Mouse (Mus musculus) MEL (cell line): Measurements from ENCODE around the gene Sptbn1.

Experiments used
- CHD2 ChIP-seq: IDR thresholded peaks from 2 replicates; pipeline ENCODE4 v1.6.1; 2011; ENCODE audit warnings: low read length, improper control_type of control experiment
- CTCF ChIP-seq, 3 experiments: IDR thresholded peaks in 2 of 3; conservative IDR thresholded peaks in 1 of 3; 2 replicates each; pipeline ENCODE4 v1.5.1; 2011 to 2012; ENCODE audit warnings: low read length in 3 of 3, low read depth in 2 of 3, mild to moderate bottlenecking in 2 of 3, improper control_type of control experiment in 1 of 3, inconsistent platforms in 1 of 3, mixed read lengths in 1 of 3, moderate library complexity in 1 of 3; ENCODE audit not compliant: control insufficient read depth in 1 of 3, insufficient read depth in 1 of 3, poor library complexity in 1 of 3, severe bottlenecking in 1 of 3
- GABPA ChIP-seq: IDR thresholded peaks from 2 replicates; pipeline ENCODE4 v1.6.1; 2012; ENCODE audit warnings: low read depth, mild to moderate bottlenecking, inconsistent platforms, low read length, improper control_type of control experiment, moderate library complexity
- GATA1 ChIP-seq: IDR thresholded peaks from 2 replicates; pipeline ENCODE4 v1.6.1; 2011; ENCODE audit warnings: low read depth, low read length, improper control_type of control experiment
- MAX ChIP-seq: IDR thresholded peaks from 2 replicates; pipeline ENCODE4 v1.6.1; 2011; ENCODE audit warnings: low read length, improper control_type of control experiment
- MYB ChIP-seq: IDR thresholded peaks from 2 replicates; pipeline ENCODE4 v1.6.1; 2011; ENCODE audit warnings: mild to moderate bottlenecking, low read depth, low read length, improper control_type of control experiment
- NRF1 ChIP-seq: IDR thresholded peaks from 2 replicates; pipeline ENCODE4 v1.6.1; 2014; ENCODE audit warnings: low read depth, mild to moderate bottlenecking, inconsistent platforms, low read length, improper control_type of control experiment, moderate library complexity; ENCODE audit not compliant: poor library complexity, insufficient read depth, severe bottlenecking
- POLR2A ChIP-seq, 2 experiments: IDR thresholded peaks; 2 replicates each; pipeline ENCODE4 v1.6.1; 2011 to 2012; ENCODE audit warnings: low read length in 2 of 2, mild to moderate bottlenecking in 2 of 2, control low read depth in 1 of 2, improper control_type of control experiment in 1 of 2, low read depth in 1 of 2, moderate library complexity in 1 of 2; ENCODE audit not compliant: control insufficient read depth in 1 of 2, insufficient read depth in 1 of 2, poor library complexity in 1 of 2
- POLR2AphosphoS2 ChIP-seq: IDR thresholded peaks from 2 replicates; pipeline ENCODE4 v1.6.1; 2011; ENCODE audit warnings: low read length, improper control_type of control experiment
- RCOR1 ChIP-seq: IDR thresholded peaks from 2 replicates; pipeline ENCODE4 v1.6.1; 2012; ENCODE audit warnings: low read depth, mild to moderate bottlenecking, inconsistent platforms, low read length, improper control_type of control experiment
- TAL1 ChIP-seq: IDR thresholded peaks from 2 replicates; pipeline ENCODE4 v1.6.1; 2012; ENCODE audit warnings: mild to moderate bottlenecking, inconsistent platforms, low read length, moderate library complexity, mixed read lengths
- TCF12 ChIP-seq: IDR thresholded peaks from 2 replicates; pipeline ENCODE4 v1.6.1; 2014; ENCODE audit warnings: low read depth, mild to moderate bottlenecking, inconsistent platforms, low read length, improper control_type of control experiment, moderate library complexity
- UBTF ChIP-seq: IDR thresholded peaks from 2 replicates; pipeline ENCODE4 v1.6.1; 2012; ENCODE audit warnings: low read depth, mild to moderate bottlenecking, inconsistent platforms, low read length, improper control_type of control experiment, moderate library complexity, borderline replicate concordance; ENCODE audit not compliant: insufficient read depth

DNA sequence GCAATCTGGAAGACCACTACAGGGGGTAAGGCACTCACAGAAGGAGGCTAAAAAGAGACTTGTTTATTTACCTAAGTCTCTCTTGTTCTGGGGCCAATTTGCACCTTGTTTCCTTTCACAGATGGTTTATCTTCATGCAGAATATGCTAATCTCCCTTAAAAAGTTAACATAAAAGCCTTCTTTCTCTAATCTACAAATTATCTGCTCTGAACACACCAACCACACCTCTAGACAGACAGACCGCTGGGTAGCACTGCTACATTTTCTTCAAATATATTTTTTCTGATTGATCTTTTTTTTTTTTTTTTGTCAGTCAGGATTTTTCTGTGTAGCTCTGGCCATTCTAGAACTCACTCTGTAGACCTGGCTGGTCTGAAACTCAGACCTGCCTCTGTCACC, 50.5 kb downstream of the Sptbn1 start:
- TF ChIP-seq NRF1, result no peak
- no peak for TF ChIP-seq GABPA
- no peak for TF ChIP-seq POLR2AphosphoS2
- no peak for TF ChIP-seq MYB
- TF ChIP-seq MAX, result no peak
- no peak for TF ChIP-seq POLR2A (IDR thresholded peaks at IDR 0.05; ENCODE audit: control insufficient read depth in 1 of 2, insufficient read depth in 1 of 2, low read depth in 1 of 2, low read length in 2 of 2, poor library complexity in 1 of 2)
- no peak for TF ChIP-seq CTCF (IDR thresholded peaks at IDR 0.05 in 2 of 3, conservative IDR thresholded peaks at IDR 0.05 in 1 of 3; ENCODE audit: control insufficient read depth in 1 of 3, insufficient read depth in 1 of 3, low read depth in 2 of 3, low read length in 3 of 3, poor library complexity in 1 of 3, severe bottlenecking in 1 of 3)
- no peak for TF ChIP-seq TAL1
- TF ChIP-seq RCOR1, result peak; percentile 83
- TF ChIP-seq GATA1, result peak; percentile 76
- peak; percentile 82 for TF ChIP-seq TCF12
- no peak for TF ChIP-seq CHD2
- no peak for TF ChIP-seq UBTF
